Mouse (Mus musculus) MEL (cell line): ENCODE results near the gene Zbtb24.

Source experiments
- CTCF ChIP-seq, 3 experiments: IDR thresholded peaks in 2 of 3; conservative IDR thresholded peaks in 1 of 3; 2 replicates each; pipeline ENCODE4 v1.5.1; 2011 to 2012; ENCODE audit warnings: low read length in 3 of 3, low read depth in 2 of 3, mild to moderate bottlenecking in 2 of 3, improper control_type of control experiment in 1 of 3, inconsistent platforms in 1 of 3, mixed read lengths in 1 of 3, moderate library complexity in 1 of 3; ENCODE audit not compliant: control insufficient read depth in 1 of 3, insufficient read depth in 1 of 3, poor library complexity in 1 of 3, severe bottlenecking in 1 of 3
- MXI1 ChIP-seq: IDR thresholded peaks from 2 replicates; pipeline ENCODE4 v1.6.1; 2011; ENCODE audit warnings: mild to moderate bottlenecking, low read depth, low read length, improper control_type of control experiment
- POLR2A ChIP-seq, 2 experiments: IDR thresholded peaks; 2 replicates each; pipeline ENCODE4 v1.6.1; 2011 to 2012; ENCODE audit warnings: low read length in 2 of 2, mild to moderate bottlenecking in 2 of 2, control low read depth in 1 of 2, improper control_type of control experiment in 1 of 2, low read depth in 1 of 2, moderate library complexity in 1 of 2; ENCODE audit not compliant: control insufficient read depth in 1 of 2, insufficient read depth in 1 of 2, poor library complexity in 1 of 2
- ZNF384 ChIP-seq: IDR thresholded peaks from 2 replicates; pipeline ENCODE4 v1.6.1; 2012; ENCODE audit warnings: low read depth, mild to moderate bottlenecking, inconsistent platforms, low read length, improper control_type of control experiment

DNA sequence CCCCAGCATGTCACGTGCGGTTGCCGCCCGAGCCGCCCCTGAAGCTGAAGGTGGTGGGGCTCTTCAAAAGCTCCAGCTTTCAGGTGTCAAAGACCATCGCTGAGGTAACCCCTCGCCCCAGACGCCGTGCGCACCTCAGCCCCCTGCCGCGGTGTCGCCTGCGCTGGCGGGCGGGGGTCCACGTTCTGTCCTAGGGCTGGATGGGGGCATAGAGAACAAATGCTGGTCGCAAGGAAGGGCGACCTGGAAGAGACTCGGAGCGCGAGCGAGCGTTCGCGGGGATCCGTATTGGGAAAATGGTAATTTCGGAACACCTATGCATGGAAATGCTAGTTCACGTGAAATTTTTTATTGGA lies 40.3 kb downstream of the Zbtb24 start:
- TF ChIP-seq POLR2A (IDR thresholded peaks at IDR 0.05; ENCODE audit: control insufficient read depth in 1 of 2, insufficient read depth in 1 of 2, low read depth in 1 of 2, low read length in 2 of 2, poor library complexity in 1 of 2) (no peak), CTCF (IDR thresholded peaks at IDR 0.05 in 2 of 3, conservative IDR thresholded peaks at IDR 0.05 in 1 of 3; ENCODE audit: control insufficient read depth in 1 of 3, insufficient read depth in 1 of 3, low read depth in 2 of 3, low read length in 3 of 3, poor library complexity in 1 of 3, severe bottlenecking in 1 of 3) (no peak), MXI1 (no peak), ZNF384 (no peak)
